Mouse (Mus musculus) spleen, adult 2 months (tissue): ENCODE measurements around the gene Gas2l1.

Experiments used
- CTCF ChIP-seq: fragments of 200-500 bp; IDR thresholded peaks from 2 replicates; pipeline ENCODE4 v1.5.1; 2011; ENCODE audit warnings: mild to moderate bottlenecking, inconsistent platforms; ENCODE audit not compliant: insufficient read depth, insufficient read length, insufficient replicate concordance; ENCODE audit errors: extremely low read depth
- POLR2A ChIP-seq: fragments of 200-500 bp; IDR thresholded peaks from 2 replicates; pipeline ENCODE4 v1.6.1; 2011; ENCODE audit warnings: low read depth, low read length, inconsistent platforms

DNA sequence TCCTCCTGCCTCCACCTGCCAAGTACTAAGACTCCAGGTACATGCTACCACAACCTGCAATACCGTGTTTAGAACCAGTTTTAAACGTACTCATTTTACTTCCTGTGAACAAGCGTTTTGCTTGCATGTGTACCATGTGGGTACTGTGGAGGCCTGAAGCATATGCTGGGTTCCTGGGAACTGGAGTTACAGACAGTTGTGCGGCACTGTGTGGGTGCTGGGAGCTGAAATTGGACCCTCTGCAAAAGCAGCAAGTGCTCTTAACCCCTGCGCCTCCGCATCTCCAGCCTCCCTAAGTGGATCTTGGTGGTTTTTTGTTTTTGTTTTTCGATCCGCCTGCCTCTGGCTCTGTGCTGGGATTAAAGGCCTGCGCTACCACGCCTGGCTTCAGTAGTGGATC, 13.5 kb downstream of the Gas2l1 start:
- no peak for TF ChIP-seq POLR2A
- no peak for TF ChIP-seq CTCF
